Mouse (Mus musculus): ENCODE measurements around the gene Taar7d. TPM values are rescaled to one million over a fixed set of nuclear protein-coding genes. Genes with fewer than 3 reads are reported as not detected.
A peak's percentile ranks its signal among the peaks of the same experiment; 100 is the strongest.

Gene Taar7d
- polyA plus RNA-seq (2015; fragmentation: Nextera tagmentation; extraction: Ambion mirVana) = not detected in 2 replicates

- H3K36me3 ChIP-seq = no peaks in the 10 kb centered on the region
- H3K9ac ChIP-seq = no peak within 1 kb of the TSS
- ATAC-seq (replicated peaks; ENCODE audit: low FRiP score) = no peak
- no peaks in the 10 kb centered on the region for H3K27me3 ChIP-seq
- no peaks in the 10 kb centered on the region for H3K4me1 ChIP-seq
- H3K9me3 ChIP-seq (replicated peaks) = no peaks in the 10 kb centered on the region
- no peak within 1 kb of the TSS for H3K27ac ChIP-seq
- H3K4me3 ChIP-seq (replicated peaks) = no peak within 1 kb of the TSS
- no peak within 1 kb of the TSS for H3K4me2 ChIP-seq
These were observed at the start of gene Taar7d for GRCm38 (mm10) chr10:24026922-24027321. Taar7d (plus strand) TSS chr10:24027222.

GRCm38 (mm10) chr10:23977958-23978357, 49.1 kb upstream of the Taar7d start:
- 64% methylated on average over 4 of the region's 4 CpGs for WGBS
- Histone ChIP-seq H3K4me1 (no peaks in the 10 kb centered on the region), H3K36me3 (no peaks in the 10 kb centered on the region), H3K4me2 (no peak overlapping the region), H3K9me3 (replicated peaks) (no peaks in the 10 kb centered on the region), H3K27me3 (0 out of 2 replicates have a peak, but pooled peaks cover 2% of the 10 kb centered on the region), H3K27ac (no peak overlapping the region), H3K9ac (no peak overlapping the region), H3K4me3 (replicated peaks) (no peak overlapping the region)
- no peak for ATAC-seq (replicated peaks; ENCODE audit: low FRiP score)

GRCm38 (mm10) chr10:23978901-23979705, 47.9 kb upstream of the Taar7d start:
- Histone ChIP-seq H3K27ac (no peak overlapping the region), H3K4me3 (replicated peaks) (no peak overlapping the region), H3K27me3 (0 out of 2 replicates have a peak, but pooled peaks cover 2% of the 10 kb centered on the region), H3K4me2 (no peak overlapping the region), H3K36me3 (no peaks in the 10 kb centered on the region), H3K9me3 (replicated peaks) (no peaks in the 10 kb centered on the region), H3K9ac (no peak overlapping the region), H3K4me1 (no peaks in the 10 kb centered on the region)
- WGBS = 51% methylated on average over 16 of the region's 16 CpGs
- peak; percentile 73 for ATAC-seq (replicated peaks; ENCODE audit: low FRiP score)

- Histone ChIP-seq H3K27me3 (no peaks in the 10 kb centered on the region), H3K4me3 (replicated peaks) (no peak within 1 kb of the TSS), H3K4me2 (no peak within 1 kb of the TSS), H3K27ac (no peak within 1 kb of the TSS), H3K9ac (no peak within 1 kb of the TSS), H3K9me3 (replicated peaks) (no peaks in the 10 kb centered on the region), H3K36me3 (no peaks in the 10 kb centered on the region), H3K4me1 (no peaks in the 10 kb centered on the region)
- ATAC-seq (replicated peaks; ENCODE audit: low FRiP score) = no peak
- 75% methylated on average over 8 of the region's 8 CpGs for WGBS
These were observed 41.5 kb upstream of the Taar7d start, which contains the start of gene Taar6 for GRCm38 (mm10) chr10:23985546-23985945. Taar6 (minus strand) TSS chr10:23985646.

- ATAC-seq (replicated peaks; ENCODE audit: low FRiP score) = no peak
- H3K4me1 ChIP-seq = no peaks in the 10 kb centered on the region
- no peaks in the 10 kb centered on the region for H3K27me3 ChIP-seq
- H3K4me2 ChIP-seq = no peak overlapping the region
- 80% methylated on average over 5 of the region's 5 CpGs for WGBS
- H3K27ac ChIP-seq = no peak overlapping the region
- no peaks in the 10 kb centered on the region for H3K36me3 ChIP-seq
- H3K9me3 ChIP-seq (replicated peaks) = no peaks in the 10 kb centered on the region
- H3K4me3 ChIP-seq (replicated peaks) = no peak overlapping the region
- H3K9ac ChIP-seq = no peak overlapping the region
These were observed 40.6 kb upstream of the Taar7d start for GRCm38 (mm10) chr10:23986419-23986818.

- H3K27ac ChIP-seq = no peak within 1 kb of the TSS
- no peak within 1 kb of the TSS for H3K4me3 ChIP-seq (replicated peaks)
- WGBS = 86% methylated on average over 3 of the region's 3 CpGs
- H3K9ac ChIP-seq = no peak within 1 kb of the TSS
- no peaks in the 10 kb centered on the region for H3K9me3 ChIP-seq (replicated peaks)
- no peak for ATAC-seq (replicated peaks; ENCODE audit: low FRiP score)
- H3K4me2 ChIP-seq = no peak within 1 kb of the TSS
- no peaks in the 10 kb centered on the region for H3K4me1 ChIP-seq
- H3K36me3 ChIP-seq = no peaks in the 10 kb centered on the region
- H3K27me3 ChIP-seq = no peaks in the 10 kb centered on the region
These were observed 33.6 kb upstream of the Taar7d start, which contains the start of gene Taar7a for GRCm38 (mm10) chr10:23993381-23993780. Taar7a (minus strand) TSS chr10:23993481.

- no peaks in the 10 kb centered on the region for H3K36me3 ChIP-seq
- H3K4me3 ChIP-seq (replicated peaks) = no peak within 1 kb of the TSS
- no peak within 1 kb of the TSS for H3K9ac ChIP-seq
- 86% methylated on average over 1 of the region's 1 CpGs for WGBS
- H3K9me3 ChIP-seq (replicated peaks) = no peaks in the 10 kb centered on the region
- H3K27me3 ChIP-seq = no peaks in the 10 kb centered on the region
- H3K4me1 ChIP-seq = no peaks in the 10 kb centered on the region
- H3K4me2 ChIP-seq = no peak within 1 kb of the TSS
- no peak within 1 kb of the TSS for H3K27ac ChIP-seq
- no peak for ATAC-seq (replicated peaks; ENCODE audit: low FRiP score)
These were observed 27.4 kb upstream of the Taar7d start, which contains the start of gene Taar7b for GRCm38 (mm10) chr10:23999639-24000038. Taar7b (plus strand) TSS chr10:23999939.

- H3K9ac ChIP-seq = no peak overlapping the region
- no peaks in the 10 kb centered on the region for H3K9me3 ChIP-seq (replicated peaks)
- H3K27me3 ChIP-seq = no peaks in the 10 kb centered on the region
- H3K4me1 ChIP-seq = no peaks in the 10 kb centered on the region
- 84% methylated on average over 1 of the region's 1 CpGs for WGBS
- no peak for ATAC-seq (replicated peaks; ENCODE audit: low FRiP score)
- no peak overlapping the region for H3K27ac ChIP-seq
- H3K4me3 ChIP-seq (replicated peaks) = no peak overlapping the region
- H3K4me2 ChIP-seq = no peak overlapping the region
- H3K36me3 ChIP-seq = no peaks in the 10 kb centered on the region
These were observed 20.6 kb upstream of the Taar7d start for GRCm38 (mm10) chr10:24006442-24006841.

- Histone ChIP-seq H3K9me3 (replicated peaks) (no peaks in the 10 kb centered on the region), H3K4me3 (replicated peaks) (no peak overlapping the region), H3K9ac (no peak overlapping the region), H3K4me2 (no peak overlapping the region), H3K4me1 (no peaks in the 10 kb centered on the region), H3K27me3 (no peaks in the 10 kb centered on the region), H3K27ac (no peak overlapping the region), H3K36me3 (no peaks in the 10 kb centered on the region)
- no peak for ATAC-seq (replicated peaks; ENCODE audit: low FRiP score)
- WGBS = 62% methylated on average over 2 of the region's 2 CpGs
These were observed 20.0 kb upstream of the Taar7d start for GRCm38 (mm10) chr10:24007034-24007433.

GRCm38 (mm10) chr10:24008143-24008542, 18.9 kb upstream of the Taar7d start:
- no peaks in the 10 kb centered on the region for H3K27me3 ChIP-seq
- H3K27ac ChIP-seq = no peak overlapping the region
- H3K36me3 ChIP-seq = no peaks in the 10 kb centered on the region
- 81% methylated on average over 1 of the region's 1 CpGs for WGBS
- H3K9ac ChIP-seq = no peak overlapping the region
- no peak overlapping the region for H3K4me2 ChIP-seq
- H3K4me1 ChIP-seq = no peaks in the 10 kb centered on the region
- H3K9me3 ChIP-seq (replicated peaks) = no peaks in the 10 kb centered on the region
- H3K4me3 ChIP-seq (replicated peaks) = no peak overlapping the region
- no peak for ATAC-seq (replicated peaks; ENCODE audit: low FRiP score)

- no peaks in the 10 kb centered on the region for H3K4me1 ChIP-seq
- H3K9ac ChIP-seq = no peak overlapping the region
- no peak for ATAC-seq (replicated peaks; ENCODE audit: low FRiP score)
- H3K36me3 ChIP-seq = no peaks in the 10 kb centered on the region
- no peak overlapping the region for H3K27ac ChIP-seq
- no peaks in the 10 kb centered on the region for H3K27me3 ChIP-seq
- H3K9me3 ChIP-seq (replicated peaks) = no peaks in the 10 kb centered on the region
- H3K4me3 ChIP-seq (replicated peaks) = no peak overlapping the region
- H3K4me2 ChIP-seq = no peak overlapping the region
These were observed 4.3 kb downstream of the Taar7d start for GRCm38 (mm10) chr10:24031347-24031746.

- Histone ChIP-seq H3K9me3 (replicated peaks) (no peaks in the 10 kb centered on the region), H3K36me3 (no peaks in the 10 kb centered on the region), H3K4me1 (no peaks in the 10 kb centered on the region), H3K4me3 (replicated peaks) (no peak within 1 kb of the TSS), H3K9ac (no peak within 1 kb of the TSS), H3K4me2 (no peak within 1 kb of the TSS), H3K27ac (no peak within 1 kb of the TSS), H3K27me3 (no peaks in the 10 kb centered on the region)
- 89% methylated on average over 2 of the region's 2 CpGs for WGBS
- ATAC-seq (replicated peaks; ENCODE audit: low FRiP score) = no peak
These were observed 10.3 kb downstream of the Taar7d start, which contains the start of gene Taar7e for GRCm38 (mm10) chr10:24037314-24037713. Taar7e (plus strand) TSS chr10:24037614.
